Mouse (Mus musculus): ENCODE data around the gene Csrp1. TPM values are rescaled to one million over a fixed set of nuclear protein-coding genes. Genes with fewer than 3 reads are reported as not detected.

The Csrp1 gene
- total RNA-seq, 2 experiments from 2014 or later: 47.0 to 51.1 TPM

Other genes with a start within 250 kb of the Csrp1 start
- 10 to 100 TPM; 16.3 to 16.7 TPM for gene Nav1, start 112.8 kb upstream of the Csrp1 start, total RNA-seq (2021)
- 10 to 100 TPM; 11.0 to 11.7 TPM for gene Phlda3, start 46.1 kb downstream of the Csrp1 start, total RNA-seq (2021)
- 1 to 10 TPM; 1.5 to 1.7 TPM for gene Tnni1, start 59.4 kb downstream of the Csrp1 start, total RNA-seq (2021)
- 1 to 10 TPM; 5.9 to 8.3 TPM for gene Lad1, start 98.5 kb downstream of the Csrp1 start, total RNA-seq (2021)
- gene Tnnt2, start 116.3 kb downstream of the Csrp1 start, total RNA-seq (2021): over 10,000 TPM in 1 of 2 experiments, 1,000 to 10,000 TPM in 1; 9,387 to 10,464 TPM
- not detected for gene Pkp1, start 199.1 kb downstream of the Csrp1 start, total RNA-seq (2021)